Mouse (Mus musculus) small intestine, adult 2 months (tissue): ENCODE measurements around the gene Mettl7b.

Experiments used
- CTCF ChIP-seq: fragments of 200-500 bp; IDR thresholded peaks from 2 replicates; pipeline ENCODE4 v1.5.1; 2012; ENCODE audit warnings: low read depth, mild to moderate bottlenecking, control low read depth, inconsistent platforms, low read length, moderate library complexity, mixed read lengths; ENCODE audit not compliant: insufficient replicate concordance, insufficient read length; ENCODE audit errors: extremely low read depth
- POLR2A ChIP-seq: fragments of 200-500 bp; IDR thresholded peaks from 2 replicates; pipeline ENCODE4 v1.6.1; 2012; ENCODE audit warnings: low read depth, mild to moderate bottlenecking, control low read depth, inconsistent platforms, low read length, moderate library complexity

- TF ChIP-seq CTCF (no peak), POLR2A (no peak)
Observed at GRCm38 (mm10) chr10:128968341-128968749, 7.6 kb upstream of the Mettl7b start.
